Mouse (Mus musculus): ENCODE measurements around the gene Msantd4.
"Not testable (repeated sequence)": the region's sequence is repeated elsewhere in the genome, so short reads cannot be mapped to it uniquely, and the experiment has no call there.

The Msantd4 gene

GRCm38 (mm10) chr9:4375828-4376639 lies at the start of gene Msantd4:
Msantd4 (plus strand) TSS chr9:4376562.
- peak; percentile 100 for DNase-seq

- DNase-seq, result no peak
Measured at GRCm38 (mm10) chr9:4353163-4353562, 23.2 kb upstream of the Msantd4 start.

GRCm38 (mm10) chr9:4376640-4377120 lies 318 bp downstream of the Msantd4 start:
- DNase-seq, result no peak

GRCm38 (mm10) chr9:4400801-4401200 lies 24.4 kb downstream of the Msantd4 start:
- not testable (repeated sequence) for DNase-seq

All from kidney, adult 11 months (tissue).